Mouse (Mus musculus): Measurements from ENCODE around the gene Gpd1. TPM values are rescaled to one million over a fixed set of nuclear protein-coding genes. Genes with fewer than 3 reads are reported as not detected.

Gpd1 gene
- polyA plus RNA-seq, 1 experiment from 2014 or later: 0.57 TPM

GRCm38 (mm10) chr15:99703104-99703503 lies 14.2 kb upstream of the Gpd1 start:
- H3K36me3 ChIP-seq (replicated peaks): peaks cover 42% of the 10 kb centered on the region

DNA sequence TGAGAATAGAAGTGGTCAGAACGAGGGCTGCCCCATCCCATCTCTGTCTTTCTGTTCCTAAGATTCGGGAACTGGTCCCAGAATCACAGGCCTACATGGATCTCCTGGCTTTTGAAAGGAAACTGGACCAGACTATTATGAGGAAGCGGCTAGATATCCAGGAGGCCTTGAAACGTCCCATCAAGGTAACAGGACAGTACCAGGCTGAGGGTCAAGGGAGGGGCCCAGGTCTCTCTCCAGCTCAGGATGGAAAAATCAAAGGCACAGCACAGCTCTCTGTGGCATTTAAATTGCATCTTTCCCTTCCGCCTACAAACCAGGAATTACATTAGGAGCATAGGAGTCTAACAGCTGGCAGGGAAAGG lies 13.7 kb upstream of the Gpd1 start:
- peak overlapping the region; percentile 88 for H3K4me2 ChIP-seq
- peak overlapping the region; percentile 95 for H3K27ac ChIP-seq
- H3K9me3 ChIP-seq: no peaks in the 10 kb centered on the region
- peaks cover 28% of the 10 kb centered on the region for H3K4me1 ChIP-seq
- 65% methylated on average over 5 of the region's 5 CpGs for WGBS
- no peak for ATAC-seq (ENCODE audit: low FRiP score)
- H3K4me3 ChIP-seq (replicated peaks): peak overlapping the region; percentile 86
- peak overlapping the region; percentile 90; the same call in 1 of the 2 replicates for H3K9ac ChIP-seq
- peaks cover 47% of the 10 kb centered on the region for H3K36me3 ChIP-seq (replicated peaks)
- H3K27me3 ChIP-seq: peaks cover 6% of the 10 kb centered on the region; the same call in 1 of the 2 replicates

More at GRCm38 (mm10) chr15:99703104-99703503, 14.2 kb upstream of the Gpd1 start:
- ATAC-seq (ENCODE audit: low FRiP score): no peak
- Histone ChIP-seq H3K4me1 (peaks cover 30% of the 10 kb centered on the region), H3K4me2 (peak overlapping the region; percentile 88), H3K9ac (peak overlapping the region; percentile 90), H3K27me3 (peaks cover 6% of the 10 kb centered on the region; the same call in 1 of the 2 replicates), H3K9me3 (no peaks in the 10 kb centered on the region), H3K27ac (peak overlapping the region; percentile 95), H3K4me3 (replicated peaks) (peak overlapping the region; percentile 86)
- WGBS: 66% methylated on average over 9 of the region's 9 CpGs

GRCm38 (mm10) chr15:99704041-99704681 lies 13.2 kb upstream of the Gpd1 start:
- no peaks in the 10 kb centered on the region for H3K9me3 ChIP-seq
- 26% methylated on average over 23 of the region's 23 CpGs for WGBS
- peaks cover 24% of the 10 kb centered on the region for H3K4me1 ChIP-seq
- H3K9ac ChIP-seq: peak overlapping the region; percentile 61
- peaks cover 52% of the 10 kb centered on the region for H3K36me3 ChIP-seq (replicated peaks)
- ATAC-seq (ENCODE audit: low FRiP score): no peak
- peak overlapping the region; percentile 86 for H3K4me3 ChIP-seq (replicated peaks)
- H3K27ac ChIP-seq: peak overlapping the region; percentile 95
- peak overlapping the region; percentile 88 for H3K4me2 ChIP-seq
- 0 out of 2 replicates have a peak, but pooled peaks cover 6% of the 10 kb centered on the region for H3K27me3 ChIP-seq

DNA sequence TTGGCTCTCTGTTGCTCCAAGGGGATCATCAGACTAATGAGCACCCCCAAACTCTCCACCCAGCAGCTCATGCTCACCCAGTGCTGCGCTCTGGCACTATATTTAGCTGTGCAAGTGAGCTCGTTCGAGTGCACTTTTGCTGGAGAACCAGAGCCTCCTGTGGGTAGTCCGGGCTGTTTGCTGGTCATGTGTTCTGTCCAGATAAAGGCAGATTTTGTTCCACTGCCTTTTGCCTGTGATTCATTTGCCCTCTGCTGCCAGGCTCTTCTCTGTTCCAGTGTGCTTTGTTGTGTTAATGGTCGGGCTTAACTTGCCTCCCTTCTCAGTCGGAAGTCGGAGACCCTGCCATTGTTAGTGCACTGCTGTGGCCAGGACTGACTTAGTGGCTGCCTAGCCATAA lies 12.4 kb upstream of the Gpd1 start:
- H3K36me3 ChIP-seq (replicated peaks): peaks cover 59% of the 10 kb centered on the region
- peak overlapping the region; percentile 61; the same call in 1 of the 2 replicates for H3K9ac ChIP-seq
- no peaks in the 10 kb centered on the region for H3K9me3 ChIP-seq
- H3K4me3 ChIP-seq (replicated peaks): peak overlapping the region; percentile 86; the same call in 1 of the 2 replicates
- ATAC-seq (ENCODE audit: low FRiP score): no peak
- peaks cover 24% of the 10 kb centered on the region for H3K4me1 ChIP-seq
- WGBS: 33% methylated on average over 7 of the region's 7 CpGs
- peak overlapping the region; percentile 88 for H3K4me2 ChIP-seq
- no peaks in the 10 kb centered on the region for H3K27me3 ChIP-seq
- peak overlapping the region; percentile 95 for H3K27ac ChIP-seq

DNA sequence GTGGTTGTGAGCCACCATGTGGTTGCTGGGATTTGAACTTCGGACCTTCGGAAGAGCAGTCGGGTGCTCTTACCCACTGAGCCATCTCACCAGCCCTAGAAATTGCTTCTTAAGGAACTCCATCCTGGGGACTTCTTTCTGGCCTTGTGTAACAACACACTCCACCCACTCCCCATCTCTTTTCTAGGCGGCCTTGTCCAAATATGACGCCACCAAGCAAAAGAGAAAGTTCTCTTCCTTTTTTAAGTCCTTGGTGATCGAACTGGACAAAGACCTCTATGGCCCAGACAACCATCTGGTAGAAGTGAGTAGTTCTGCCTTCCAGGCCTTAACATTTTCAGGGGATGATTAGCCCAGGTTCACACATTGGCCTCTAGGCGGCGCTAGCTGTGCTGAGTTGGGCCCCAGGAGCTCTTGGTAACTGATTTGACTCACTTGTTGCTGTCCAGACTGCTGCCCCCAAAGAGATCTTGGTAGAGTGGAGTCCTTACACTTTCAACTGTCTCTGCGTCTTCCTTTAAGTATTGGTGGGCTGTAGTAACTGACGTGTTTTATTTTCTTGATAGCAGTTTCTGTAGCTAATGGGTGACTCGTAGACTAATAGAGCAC lies 11.8 kb upstream of the Gpd1 start, which contains the start of gene Gm17349:
Gm17349 (minus strand) TSS at position 51 of the 609 bp plus-strand sequence.
- peak within 1 kb of the TSS; percentile 88 for H3K4me2 ChIP-seq
- ATAC-seq (ENCODE audit: low FRiP score): no peak
- H3K36me3 ChIP-seq (replicated peaks): peaks cover 66% of the 10 kb centered on the region
- H3K9ac ChIP-seq: peak within 1 kb of the TSS; percentile 61
- WGBS: 67% methylated on average over 11 of the region's 11 CpGs
- no peaks in the 10 kb centered on the region for H3K27me3 ChIP-seq
- peak within 1 kb of the TSS; percentile 95 for H3K27ac ChIP-seq
- H3K4me3 ChIP-seq (replicated peaks): peak within 1 kb of the TSS; percentile 86
- H3K4me1 ChIP-seq: peaks cover 24% of the 10 kb centered on the region
- no peaks in the 10 kb centered on the region for H3K9me3 ChIP-seq

- ATAC-seq (ENCODE audit: low FRiP score): no peak
- no peak overlapping the region for H3K9ac ChIP-seq
- 95% methylated on average over 13 of the region's 13 CpGs for WGBS
- H3K27ac ChIP-seq: no peak overlapping the region
- no peak overlapping the region for H3K4me2 ChIP-seq
- H3K4me3 ChIP-seq (replicated peaks): no peak overlapping the region
- peaks cover 92% of the 10 kb centered on the region for H3K36me3 ChIP-seq (replicated peaks)
- H3K27me3 ChIP-seq: no peaks in the 10 kb centered on the region
- no peaks in the 10 kb centered on the region for H3K9me3 ChIP-seq
- H3K4me1 ChIP-seq: peaks cover 19% of the 10 kb centered on the region
These were observed 9.1 kb upstream of the Gpd1 start for GRCm38 (mm10) chr15:99708176-99708575.

GRCm38 (mm10) chr15:99710221-99711190 lies 6.8 kb upstream of the Gpd1 start:
- H3K9ac ChIP-seq: no peak overlapping the region; the same call in 1 of the 2 replicates
- H3K9me3 ChIP-seq: no peaks in the 10 kb centered on the region
- no peak overlapping the region for H3K4me3 ChIP-seq (replicated peaks)
- WGBS: 93% methylated on average over 10 of the region's 10 CpGs
- H3K36me3 ChIP-seq (replicated peaks): peaks cover 88% of the 10 kb centered on the region
- no peak for ATAC-seq (ENCODE audit: low FRiP score)
- no peaks in the 10 kb centered on the region for H3K27me3 ChIP-seq
- peaks cover 6% of the 10 kb centered on the region for H3K4me1 ChIP-seq
- H3K27ac ChIP-seq: no peak overlapping the region
- no peak overlapping the region for H3K4me2 ChIP-seq

GRCm38 (mm10) chr15:99711491-99711890 lies 5.8 kb upstream of the Gpd1 start:
- WGBS: 77% methylated on average over 3 of the region's 3 CpGs
- H3K36me3 ChIP-seq (replicated peaks): peaks cover 81% of the 10 kb centered on the region

DNA sequence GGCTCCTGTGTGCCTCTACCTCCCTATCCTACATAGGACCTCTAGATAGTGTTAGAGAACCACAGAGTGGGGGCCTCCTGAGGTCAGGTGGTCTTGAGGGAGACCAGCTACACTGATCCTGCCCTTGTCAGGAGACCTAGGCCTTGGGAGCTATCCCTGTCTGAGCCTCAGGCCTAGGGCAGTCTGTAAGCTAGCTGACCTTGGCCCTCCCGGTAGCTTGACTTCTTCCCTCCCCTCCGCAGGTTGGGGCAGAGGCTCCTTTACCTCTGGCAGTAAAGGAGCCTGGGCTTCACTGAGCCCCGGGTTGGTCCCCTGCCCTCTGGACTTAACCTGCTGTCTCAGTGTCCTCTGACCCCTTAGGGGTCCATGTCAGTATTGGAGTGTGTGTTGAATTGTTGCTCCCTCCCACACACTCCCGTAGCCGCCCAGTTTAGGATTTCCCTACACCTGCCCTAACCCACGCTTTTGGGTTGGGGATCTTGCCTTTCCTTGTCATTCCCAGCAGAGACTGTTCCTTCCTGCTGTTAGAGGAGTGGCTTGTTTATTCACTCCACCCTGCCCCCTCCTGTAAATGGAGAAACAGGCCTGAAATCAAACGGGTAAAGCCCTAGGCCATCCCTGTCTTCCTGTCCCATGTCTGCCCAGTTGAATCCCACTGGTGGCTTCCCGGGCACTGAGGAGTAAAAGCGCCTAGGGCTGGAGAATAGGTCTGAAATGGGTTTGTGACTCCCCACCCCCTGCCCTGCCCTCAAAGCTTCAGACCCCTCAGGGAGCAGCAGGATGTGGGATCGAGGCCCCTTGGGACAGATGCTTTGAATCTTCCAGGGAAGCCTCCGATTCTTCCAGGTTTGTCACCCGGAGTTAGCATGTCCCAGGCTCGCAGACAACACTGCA lies 4.4 kb upstream of the Gpd1 start:
- Histone ChIP-seq H3K4me2 (no peak overlapping the region), H3K9ac (no peak overlapping the region), H3K27ac (peak overlapping the region; percentile 22; the same call in 1 of the 2 replicates), H3K4me3 (replicated peaks) (no peak overlapping the region), H3K36me3 (replicated peaks) (peaks cover 73% of the 10 kb centered on the region), H3K4me1 (peaks cover 14% of the 10 kb centered on the region), H3K9me3 (no peaks in the 10 kb centered on the region), H3K27me3 (no peaks in the 10 kb centered on the region)
- ATAC-seq (ENCODE audit: low FRiP score): no peak
- 75% methylated on average over 13 of the region's 13 CpGs for WGBS

More at GRCm38 (mm10) chr15:99711491-99711890, 5.8 kb upstream of the Gpd1 start:
- Histone ChIP-seq H3K4me1 (peaks cover 14% of the 10 kb centered on the region), H3K9ac (no peak overlapping the region), H3K4me3 (replicated peaks) (no peak overlapping the region), H3K27me3 (no peaks in the 10 kb centered on the region), H3K4me2 (no peak overlapping the region), H3K27ac (no peak overlapping the region), H3K9me3 (no peaks in the 10 kb centered on the region)
- no peak for ATAC-seq (ENCODE audit: low FRiP score)

GRCm38 (mm10) chr15:99713569-99713968 lies 3.7 kb upstream of the Gpd1 start:
- H3K9ac ChIP-seq: no peak overlapping the region
- no peak for ATAC-seq (ENCODE audit: low FRiP score)
- no peak overlapping the region for H3K4me3 ChIP-seq (replicated peaks)
- H3K27ac ChIP-seq: peak overlapping the region; percentile 22; the same call in 1 of the 2 replicates
- H3K4me1 ChIP-seq: peaks cover 14% of the 10 kb centered on the region
- 94% methylated on average over 3 of the region's 3 CpGs for WGBS
- H3K27me3 ChIP-seq: no peaks in the 10 kb centered on the region
- H3K9me3 ChIP-seq: no peaks in the 10 kb centered on the region
- H3K36me3 ChIP-seq (replicated peaks): peaks cover 72% of the 10 kb centered on the region
- no peak overlapping the region for H3K4me2 ChIP-seq

DNA sequence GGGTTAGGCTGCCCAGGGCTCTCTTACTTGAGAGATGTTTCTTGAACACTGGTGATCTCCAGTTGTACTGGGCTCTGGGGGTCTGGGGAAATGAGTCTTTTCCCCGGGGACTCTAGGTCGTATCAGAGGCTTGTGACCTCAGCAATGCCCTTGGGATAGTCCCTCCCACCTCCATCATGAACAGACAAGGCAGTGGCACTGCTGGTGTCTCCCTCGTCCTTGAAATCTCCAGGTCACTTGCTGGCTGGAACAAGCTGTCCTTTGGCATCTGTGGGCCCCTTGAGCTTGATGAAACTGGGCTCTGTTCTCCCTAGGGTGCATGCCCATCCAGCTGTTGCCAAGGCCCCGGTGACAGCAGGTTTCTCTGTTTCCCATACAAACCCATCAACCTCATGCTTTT lies 3.1 kb upstream of the Gpd1 start:
- no peak for ATAC-seq (ENCODE audit: low FRiP score)
- no peaks in the 10 kb centered on the region for H3K9me3 ChIP-seq
- no peak overlapping the region for H3K4me2 ChIP-seq
- H3K27ac ChIP-seq: peak overlapping the region; percentile 22
- H3K4me3 ChIP-seq (replicated peaks): no peak overlapping the region
- no peaks in the 10 kb centered on the region for H3K27me3 ChIP-seq
- peaks cover 14% of the 10 kb centered on the region for H3K4me1 ChIP-seq
- WGBS: 76% methylated on average over 4 of the region's 4 CpGs
- no peak overlapping the region for H3K9ac ChIP-seq
- H3K36me3 ChIP-seq (replicated peaks): peaks cover 72% of the 10 kb centered on the region
